Mouse (Mus musculus): ENCODE data around the gene Incenp.

DNA sequence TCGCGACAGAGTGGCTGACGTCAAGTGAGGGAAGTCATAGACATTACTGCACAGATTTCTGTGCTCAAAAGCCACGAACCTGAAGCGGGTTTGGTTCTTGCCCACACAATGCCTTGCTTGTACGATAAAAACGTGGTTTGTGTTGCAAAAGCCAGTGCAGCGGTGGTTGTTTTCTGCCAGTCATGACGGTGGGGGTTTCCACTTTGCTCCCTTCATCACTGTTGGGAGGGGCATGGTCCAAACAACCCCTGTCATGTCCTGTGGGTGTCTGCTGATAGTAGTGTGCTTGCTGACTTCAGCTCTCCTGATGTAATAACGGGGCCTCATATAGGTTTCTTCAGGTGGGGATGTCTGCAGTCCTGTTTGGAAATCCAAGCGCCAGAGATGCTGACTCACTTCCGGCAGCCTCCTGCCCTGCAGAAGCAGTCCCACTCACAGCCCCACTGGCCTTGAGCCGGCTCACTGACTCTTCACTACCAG lies 39.5 kb upstream of the Incenp start:
- no peak for TF ChIP-seq CTCF (IDR thresholded peaks at IDR 0.05; ENCODE audit: control insufficient read depth, insufficient read depth, insufficient replicate concordance, low read depth, low read length)
- TF ChIP-seq POLR2A (IDR thresholded peaks at IDR 0.05; ENCODE audit: control insufficient read depth, low read depth, low read length) = no peak
